Mouse (Mus musculus): ENCODE measurements around the gene Lrrc8c.

DNA sequence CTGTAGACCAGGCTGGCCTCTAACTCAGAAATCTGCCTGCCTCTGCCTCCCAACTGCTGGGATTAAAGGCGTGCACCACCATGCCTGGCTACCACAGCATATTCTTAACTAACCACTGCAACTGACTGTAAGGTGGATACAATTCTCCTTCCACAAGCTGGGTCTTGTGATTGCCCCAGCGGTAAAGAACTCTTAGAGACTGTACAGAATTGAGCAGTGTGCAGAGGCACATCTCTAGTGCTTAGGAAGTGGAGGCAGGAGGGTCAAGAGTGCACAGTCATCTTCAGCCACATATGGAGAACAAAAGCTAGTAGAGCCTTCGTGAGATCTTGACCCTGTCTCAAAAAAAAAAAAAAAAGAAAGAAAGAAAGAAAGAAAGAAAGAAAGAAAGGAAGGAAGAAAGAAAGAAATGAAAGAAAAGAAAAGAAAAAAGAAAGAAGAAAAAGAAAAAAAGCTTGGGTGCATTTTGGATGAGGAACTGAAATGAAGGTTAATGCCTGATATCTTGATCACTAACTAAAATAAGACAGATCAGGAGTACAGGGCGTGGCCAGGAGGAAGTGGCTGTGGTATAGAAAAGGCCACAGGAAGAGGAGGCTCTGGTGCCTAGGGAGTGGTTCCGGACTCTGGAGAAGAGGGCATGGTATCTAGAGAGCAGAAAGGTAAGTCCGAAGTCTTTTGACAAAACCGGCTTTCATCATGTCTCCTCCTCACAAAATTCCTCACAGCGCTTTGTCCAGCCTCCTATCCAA lies 131.7 kb downstream of the Lrrc8c start:
- TF ChIP-seq USF1 (IDR thresholded peaks at IDR 0.05; ENCODE audit: low read depth) (no peak), CTCF (IDR thresholded peaks at IDR 0.05; ENCODE audit: control insufficient read depth, insufficient read depth, insufficient read length) (no peak), MYOG (IDR thresholded peaks at IDR 0.05; ENCODE audit: control insufficient read depth, extremely low read depth, insufficient read length) (no peak), MYOD1 (IDR thresholded peaks at IDR 0.05; ENCODE audit: control insufficient read depth, insufficient read length, low read depth) (no peak), FOSL1 (IDR thresholded peaks at IDR 0.05; ENCODE audit: insufficient read depth, low read length, poor library complexity, severe bottlenecking) (no peak), MAX (IDR thresholded peaks at IDR 0.05) (no peak), CEBPB (IDR thresholded peaks at IDR 0.05; ENCODE audit: low read depth) (no peak)
